Mouse (Mus musculus) CH12.LX (cell line): ENCODE measurements around the gene Cst13. TPM values are rescaled to one million over a fixed set of nuclear protein-coding genes. Genes with fewer than 3 reads are reported as not detected.

Source experiments
- DNase-seq: peaks from one replicate; pipeline ENCODE4 v3.0.0-alpha.2; 2013; ENCODE audit errors: extremely low read depth
- H3K27ac ChIP-seq: 2 replicates; pipeline ENCODE4 v1.5.1; 2012; ENCODE audit warnings: low read depth, mild to moderate bottlenecking, control low read depth, moderate library complexity; ENCODE audit not compliant: insufficient read depth
- H3K27me3 ChIP-seq: replicated peaks from 2 replicates; pipeline ENCODE3; 2012; ENCODE audit warnings: inconsistent platforms
- H3K36me3 ChIP-seq, 2 experiments: replicated peaks in 1 of 2; 2 replicates each; pipeline versions ENCODE3 to v1.6.1; 2012; ENCODE audit warnings: inconsistent platforms in 1 of 2, low read length in 1 of 2, mild to moderate bottlenecking in 1 of 2, mixed read lengths in 1 of 2, moderate library complexity in 1 of 2; ENCODE audit not compliant: control insufficient read depth in 1 of 2, insufficient read depth in 1 of 2
- H3K4me1 ChIP-seq, 2 experiments: 2 replicates each; pipeline ENCODE4 v1.6.1; 2012; ENCODE audit warnings: inconsistent platforms in 1 of 2, moderate library complexity in 1 of 2; ENCODE audit not compliant: insufficient read depth in 2 of 2, control insufficient read depth in 1 of 2
- H3K4me2 ChIP-seq: 2 replicates; pipeline ENCODE4 v1.6.1; 2012; ENCODE audit warnings: low read depth, mild to moderate bottlenecking, control low read depth; ENCODE audit not compliant: poor library complexity, insufficient read depth, severe bottlenecking
- H3K4me3 ChIP-seq, 3 experiments: fragments of 150-350 bp in 1 of 3; sonication (generic) in 1 of 3; replicated peaks in 1 of 3; 2 replicates each; pipeline versions ENCODE3 to v1.5.1; 2011 to 2012; ENCODE audit warnings: low read depth in 2 of 3, low read length in 2 of 3, mild to moderate bottlenecking in 2 of 3, moderate library complexity in 2 of 3, control low read depth in 1 of 3, improper control_type of control experiment in 1 of 3, inconsistent platforms in 1 of 3, mixed read lengths in 1 of 3; ENCODE audit not compliant: poor library complexity in 1 of 3
- H3K79me2 ChIP-seq: replicated peaks from 2 replicates; pipeline ENCODE4 v1.6.1; 2012; ENCODE audit warnings: mild to moderate bottlenecking, moderate library complexity; ENCODE audit not compliant: control insufficient read depth, poor library complexity, insufficient read depth, severe bottlenecking; ENCODE audit errors: extremely low read depth
- H3K9ac ChIP-seq: 2 replicates; pipeline ENCODE4 v1.6.1; 2012; ENCODE audit warnings: low read depth, mild to moderate bottlenecking, control low read depth, moderate library complexity; ENCODE audit not compliant: insufficient read depth
- H3K9me3 ChIP-seq: replicated peaks from 2 replicates; pipeline ENCODE3; 2012; ENCODE audit warnings: low read length, inconsistent platforms, mixed read lengths
- BHLHE40 ChIP-seq: IDR thresholded peaks from 2 replicates; pipeline ENCODE4 v1.6.1; 2011; ENCODE audit warnings: mild to moderate bottlenecking, low read depth, low read length, improper control_type of control experiment
- CHD2 ChIP-seq: IDR thresholded peaks from 2 replicates; pipeline ENCODE4 v1.6.1; 2011; ENCODE audit warnings: low read length, improper control_type of control experiment
- CTCF ChIP-seq, 2 experiments: IDR thresholded peaks in 1 of 2; conservative IDR thresholded peaks in 1 of 2; 2 replicates each; pipeline ENCODE4 v1.5.1; 2011 to 2012; ENCODE audit warnings: low read depth in 2 of 2, low read length in 2 of 2, improper control_type of control experiment in 1 of 2, inconsistent platforms in 1 of 2, mild to moderate bottlenecking in 1 of 2, moderate library complexity in 1 of 2
- EP300 ChIP-seq: IDR thresholded peaks from 2 replicates; pipeline ENCODE4 v1.6.1; 2011; ENCODE audit warnings: low read length, improper control_type of control experiment
- ETS1 ChIP-seq: conservative IDR thresholded peaks from 2 replicates; pipeline ENCODE4 v1.6.1; 2012; ENCODE audit warnings: low read depth, mild to moderate bottlenecking, inconsistent platforms, low read length, improper control_type of control experiment, moderate library complexity
- GABPA ChIP-seq: IDR thresholded peaks from 2 replicates; pipeline ENCODE4 v1.6.1; 2012; ENCODE audit warnings: low read depth, low read length, improper control_type of control experiment, inconsistent platforms; ENCODE audit not compliant: insufficient replicate concordance
- JUN ChIP-seq: IDR thresholded peaks from 2 replicates; pipeline ENCODE4 v1.6.1; 2011; ENCODE audit warnings: low read depth, mild to moderate bottlenecking, low read length, improper control_type of control experiment, moderate library complexity; ENCODE audit not compliant: insufficient read depth
- KAT2A ChIP-seq: IDR thresholded peaks from 2 replicates; pipeline ENCODE4 v1.6.1; 2012; ENCODE audit warnings: low read length, improper control_type of control experiment, inconsistent platforms; ENCODE audit not compliant: insufficient replicate concordance
- MAFK ChIP-seq: IDR thresholded peaks from 2 replicates; pipeline ENCODE4 v1.6.1; 2011; ENCODE audit warnings: low read length, improper control_type of control experiment; ENCODE audit not compliant: insufficient replicate concordance
- MEF2A ChIP-seq: IDR thresholded peaks from 2 replicates; pipeline ENCODE4 v1.6.1; 2014; ENCODE audit warnings: low read depth, mild to moderate bottlenecking, inconsistent platforms, low read length, improper control_type of control experiment, borderline replicate concordance
- MXI1 ChIP-seq: IDR thresholded peaks from 2 replicates; pipeline ENCODE4 v1.6.1; 2011; ENCODE audit warnings: mild to moderate bottlenecking, low read depth, low read length, improper control_type of control experiment
- MYC ChIP-seq: IDR thresholded peaks from 2 replicates; pipeline ENCODE4 v1.6.1; 2011; ENCODE audit warnings: low read depth, mild to moderate bottlenecking, improper control_type of control experiment, low read length
- NELFE ChIP-seq: IDR thresholded peaks from 2 replicates; pipeline ENCODE4 v1.6.1; 2011; ENCODE audit warnings: low read depth, low read length, improper control_type of control experiment
- NRF1 ChIP-seq: IDR thresholded peaks from 2 replicates; pipeline ENCODE4 v1.6.1; 2014; ENCODE audit warnings: low read depth, mild to moderate bottlenecking, inconsistent platforms, low read length, improper control_type of control experiment, moderate library complexity
- PAX5 ChIP-seq: IDR thresholded peaks from 2 replicates; pipeline ENCODE4 v1.6.1; 2012; ENCODE audit warnings: low read length, inconsistent platforms, mixed read lengths
- POLR2AphosphoS2 ChIP-seq: IDR thresholded peaks from 2 replicates; pipeline ENCODE4 v1.6.1; 2011; ENCODE audit warnings: low read depth, low read length, improper control_type of control experiment
- RAD21 ChIP-seq: IDR thresholded peaks from 2 replicates; pipeline ENCODE4 v1.6.1; 2011; ENCODE audit warnings: low read depth, mild to moderate bottlenecking, low read length, improper control_type of control experiment, moderate library complexity
- RCOR1 ChIP-seq: conservative IDR thresholded peaks from 2 replicates; pipeline ENCODE4 v1.6.1; 2012; ENCODE audit warnings: low read depth, mild to moderate bottlenecking, inconsistent platforms, low read length, improper control_type of control experiment
- SIN3A ChIP-seq: IDR thresholded peaks from 2 replicates; pipeline ENCODE4 v1.6.1; 2012; ENCODE audit warnings: low read length, improper control_type of control experiment, inconsistent platforms
- SMC3 ChIP-seq: IDR thresholded peaks from 2 replicates; pipeline ENCODE4 v1.6.1; 2011; ENCODE audit warnings: low read depth, low read length, improper control_type of control experiment
- TBP ChIP-seq: conservative IDR thresholded peaks from 2 replicates; pipeline ENCODE4 v1.6.1; 2011; ENCODE audit warnings: low read depth, low read length, improper control_type of control experiment
- TCF12 ChIP-seq: IDR thresholded peaks from 2 replicates; pipeline ENCODE4 v1.6.1; 2014; ENCODE audit warnings: low read depth, mild to moderate bottlenecking, inconsistent platforms, low read length, improper control_type of control experiment
- UBTF ChIP-seq: IDR thresholded peaks from 2 replicates; pipeline ENCODE4 v1.6.1; 2012; ENCODE audit warnings: low read depth, mild to moderate bottlenecking, inconsistent platforms, low read length, improper control_type of control experiment, moderate library complexity
- USF1 ChIP-seq: IDR thresholded peaks from 2 replicates; pipeline ENCODE4 v1.6.1; 2014; ENCODE audit warnings: low read depth, mild to moderate bottlenecking, inconsistent platforms, low read length, improper control_type of control experiment
- ZC3H11A ChIP-seq: IDR thresholded peaks from 2 replicates; pipeline ENCODE4 v1.6.1; 2012; ENCODE audit warnings: low read depth, mild to moderate bottlenecking, inconsistent platforms, low read length, improper control_type of control experiment
- ZKSCAN1 ChIP-seq: IDR thresholded peaks from 2 replicates; pipeline ENCODE4 v1.6.1; 2012; ENCODE audit warnings: low read depth, inconsistent platforms, low read length, improper control_type of control experiment, borderline replicate concordance
- ZMIZ1 ChIP-seq: IDR thresholded peaks from 2 replicates; pipeline ENCODE4 v1.6.1; 2012; ENCODE audit warnings: low read depth, mild to moderate bottlenecking, inconsistent platforms, low read length, improper control_type of control experiment
- ZNF384 ChIP-seq: IDR thresholded peaks from 2 replicates; pipeline ENCODE4 v1.6.1; 2012; ENCODE audit warnings: low read depth, low read length, improper control_type of control experiment, inconsistent platforms
- dilution Hi-C: fragments of 300-500 bp; cut with MboI; formaldehyde crosslinking; loops from 2 replicates; pipeline ENCODE4 v1.14.3; 2020; ENCODE audit warnings: low sequenced_read_pairs; ENCODE audit not compliant: extremely low pct_unique_long_range_greater_than_20kb, extremely low pct_ligation_motif_present
- in situ Hi-C: fragments of 300-500 bp; cut with MboI; formaldehyde crosslinking; loops from 3 replicates; pipeline ENCODE4 v1.14.3; 2019; ENCODE audit warnings: low sequenced_read_pairs, low pct_ligation_motif_present, low pct_unique_long_range_greater_than_20kb, mixed read lengths
- polyA plus RNA-seq: library from polyadenylated mRNA; unstranded; fragments of >175 nt; gene quantifications from 2 replicates; pipeline ENCODE4 v1.2.1, GENCODE M21; 2012; ENCODE audit warnings: low read depth; ENCODE audit not compliant: insufficient read length
- total RNA-seq, 2 experiments: library from RNA; depleted of rRNA; stranded (reverse); fragments of 300-350 nt in 1 of 2; fragments of >200 nt in 1 of 2; gene quantifications; 2 replicates each; pipeline ENCODE4 v1.2.3; 2012 to 2014

Gene Cst13
- total and polyA plus RNA-seq, 3 experiments, result not detected

DNA sequence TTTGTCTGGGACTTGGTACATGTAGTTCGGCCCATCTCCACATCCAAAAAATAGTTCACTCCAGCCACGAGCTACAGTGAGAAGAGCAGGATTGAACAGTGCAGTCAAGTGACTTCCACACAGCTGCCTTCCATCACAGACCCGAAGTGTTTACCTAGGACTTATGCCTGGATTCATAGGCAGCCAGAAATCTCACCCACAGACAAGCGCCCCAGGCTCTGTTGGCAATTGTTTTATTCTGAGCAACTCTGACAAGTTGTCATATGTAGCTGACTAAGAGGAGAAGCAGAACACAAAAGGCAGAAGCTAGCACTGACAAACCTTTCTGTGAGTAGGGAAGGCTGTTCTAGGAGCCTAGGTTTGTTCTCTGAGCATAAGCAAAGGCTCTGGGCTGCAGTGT is 53.0 kb downstream of the Cst13 start:
- TF ChIP-seq RCOR1 (no peak), ZMIZ1 (no peak), BHLHE40 (no peak), SIN3A (no peak), ZNF384 (no peak), TCF12 (no peak), USF1 (no peak), CTCF (conservative IDR thresholded peaks at IDR 0.05 in 1 of 2, IDR thresholded peaks at IDR 0.05 in 1 of 2; ENCODE audit: low read depth in 2 of 2, low read length in 2 of 2) (no peak), MXI1 (no peak), ZKSCAN1 (no peak), JUN (no peak), NRF1 (no peak), TBP (no peak), MAFK (no peak), ZC3H11A (no peak)
- H3K4me2 ChIP-seq, result peak overlapping the region; percentile 87; the same call in 1 of the 2 replicates

DNA sequence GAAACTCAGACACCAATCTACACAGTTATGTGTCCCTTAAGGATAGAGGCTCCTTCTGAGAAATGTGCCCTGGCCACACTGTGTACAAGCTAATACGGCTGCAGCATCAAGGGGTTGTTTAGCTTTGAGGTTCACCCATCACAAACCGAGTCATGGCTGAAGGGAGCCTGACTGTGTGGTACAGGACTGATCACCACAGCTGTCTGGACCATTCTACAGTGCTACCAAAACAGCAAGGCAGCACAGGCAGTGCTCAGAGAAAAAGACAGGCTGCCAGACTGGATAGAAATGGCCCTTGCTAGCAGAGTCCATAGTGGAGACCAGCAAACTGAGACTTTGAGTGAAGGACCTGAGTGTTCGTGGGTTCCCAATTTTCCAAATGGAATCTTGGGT is 54.3 kb downstream of the Cst13 start:
- Histone ChIP-seq H3K4me2 (peak overlapping the region; percentile 87), H3K9ac (peak overlapping the region; percentile 84; the same call in 1 of the 2 replicates), H3K9me3 (no peaks in the 10 kb centered on the region), H3K4me3 (peak overlapping the region; percentile 86 to 98 (median 94)), H3K27ac (no peak overlapping the region), H3K79me2 (peaks cover 16% of the 10 kb centered on the region), H3K36me3 (peaks cover 7 to 30% of the 10 kb centered on the region in 2 experiments), H3K4me1 (peaks cover 15 to 56% of the 10 kb centered on the region in 2 experiments), H3K27me3 (no peaks in the 10 kb centered on the region)
- no peak for DNase-seq
- in situ Hi-C loops, result no loop called here
- dilution Hi-C loops, result no loop called here
- TF ChIP-seq ETS1, result no peak
- TF ChIP-seq MEF2A, result no peak
- TF ChIP-seq CHD2, result no peak
- no peak for TF ChIP-seq PAX5
- no peak for TF ChIP-seq EP300
- no peak for TF ChIP-seq NELFE
- TF ChIP-seq RAD21, result no peak
- no peak for TF ChIP-seq POLR2AphosphoS2
- TF ChIP-seq JUN, result no peak
- TF ChIP-seq ZNF384, result no peak
- TF ChIP-seq GABPA, result no peak
- no peak for TF ChIP-seq KAT2A
- no peak for TF ChIP-seq SMC3
- TF ChIP-seq UBTF, result no peak
- no peak for TF ChIP-seq MYC

More for the DNA sequence above, 53.0 kb downstream of the Cst13 start:
- H3K79me2 ChIP-seq, result peaks cover 16% of the 10 kb centered on the region
- no peaks in the 10 kb centered on the region for H3K27me3 ChIP-seq
- dilution Hi-C loops (no loop called here), in situ Hi-C loops (no loop called here)
- DNase-seq, result no peak
- H3K36me3 ChIP-seq, result peaks cover 7 to 30% of the 10 kb centered on the region in 2 experiments
- H3K4me3 ChIP-seq, result no peak overlapping the region
- H3K4me1 ChIP-seq, result peaks cover 12 to 42% of the 10 kb centered on the region in 2 experiments
- H3K9me3 ChIP-seq, result no peaks in the 10 kb centered on the region
- no peak overlapping the region for H3K27ac ChIP-seq
- no peak overlapping the region for H3K9ac ChIP-seq
